Mouse (Mus musculus): ENCODE data around the gene Gm20908.
"Not testable (repeated sequence)": the region's sequence is repeated elsewhere in the genome, so short reads cannot be mapped to it uniquely, and the experiment has no call there.

Gene Gm20908

GRCm38 (mm10) chrY:64472966-64473365 is at the start of gene Gm20908:
Gene Gm20908, plus strand, starts transcription at chrY:64473266.
- DNase-seq: not testable (repeated sequence)

All from kidney, postnatal 25 days (tissue).